Mouse (Mus musculus): Measurements from ENCODE around the gene Kcp.

Gene Kcp

GRCm38 (mm10) chr6:29467583-29468354 is 40.0 kb downstream of the Kcp start, which contains the start of gene Atp6v1f:
TSS of gene Atp6v1f (plus strand) at chr6:29467718.
- intact Hi-C loops (cut with DNase I): no loop called here

DNA sequence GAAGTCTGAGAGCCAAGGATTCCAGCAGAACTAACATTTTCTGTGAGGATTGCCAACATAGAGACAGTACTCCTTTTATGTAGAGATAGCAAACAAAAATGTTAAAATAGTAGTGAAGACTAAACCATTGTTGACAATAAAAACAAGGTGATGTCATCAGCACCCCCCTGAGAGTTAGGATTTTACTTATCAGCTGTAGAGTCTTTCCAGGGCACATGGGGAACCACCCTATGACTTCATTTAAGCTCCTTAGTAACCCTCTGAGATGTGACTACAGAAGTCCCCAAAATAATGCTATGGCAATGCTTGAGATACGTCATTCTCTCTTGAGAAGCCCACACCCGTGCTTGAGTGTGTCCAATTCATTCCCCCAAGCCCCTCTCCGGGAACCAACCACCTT is 44.4 kb downstream of the Kcp start:
- intact Hi-C loops (cut with DNase I): no loop called here

- intact Hi-C loops (cut with DNase I): no loop called here
Observed at GRCm38 (mm10) chr6:29461502-29461901, 46.2 kb downstream of the Kcp start.

DNA sequence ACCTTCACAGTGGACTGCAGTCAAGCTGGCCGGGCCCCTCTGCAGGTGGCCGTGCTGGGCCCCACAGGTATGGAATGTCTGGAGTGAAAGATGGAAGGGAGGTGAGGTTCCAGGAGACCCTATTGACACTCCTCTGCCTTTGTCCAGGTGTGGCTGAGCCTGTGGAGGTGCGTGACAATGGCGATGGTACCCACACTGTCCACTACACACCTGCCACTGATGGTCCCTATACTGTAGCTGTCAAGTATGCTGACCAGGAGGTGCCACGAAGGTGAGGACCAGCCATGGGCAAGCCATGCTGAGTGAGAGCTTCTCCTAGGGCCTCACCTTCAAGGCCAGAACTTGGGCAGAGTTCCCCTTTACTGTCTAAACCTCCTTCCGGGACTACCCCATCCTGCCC is 57.1 kb downstream of the Kcp start:
- intact Hi-C loops (cut with DNase I): no loop called here

DNA sequence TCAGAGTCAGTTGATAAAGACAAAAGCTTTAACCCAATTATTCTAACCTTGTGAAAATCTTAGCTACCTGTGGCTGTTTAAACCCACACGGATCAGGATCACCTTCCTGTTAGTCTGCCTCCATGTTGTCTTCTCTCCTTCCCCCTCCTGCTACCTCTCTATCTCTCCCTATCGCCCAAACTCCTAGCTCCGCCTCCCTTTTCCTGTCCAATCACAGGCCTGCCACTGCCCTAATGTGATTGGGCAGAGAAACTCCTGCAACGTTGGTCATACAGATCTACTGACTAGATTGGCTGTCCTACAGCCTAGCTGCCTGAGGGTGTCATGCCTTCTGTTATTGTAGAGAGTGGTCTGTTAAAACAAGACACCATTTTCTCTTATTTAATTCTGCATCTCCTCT is 57.9 kb downstream of the Kcp start:
- intact Hi-C loops (cut with DNase I): no loop called here

GRCm38 (mm10) chr6:29445354-29445753 is 62.4 kb downstream of the Kcp start:
- intact Hi-C loops (cut with DNase I): no loop called here

DNA sequence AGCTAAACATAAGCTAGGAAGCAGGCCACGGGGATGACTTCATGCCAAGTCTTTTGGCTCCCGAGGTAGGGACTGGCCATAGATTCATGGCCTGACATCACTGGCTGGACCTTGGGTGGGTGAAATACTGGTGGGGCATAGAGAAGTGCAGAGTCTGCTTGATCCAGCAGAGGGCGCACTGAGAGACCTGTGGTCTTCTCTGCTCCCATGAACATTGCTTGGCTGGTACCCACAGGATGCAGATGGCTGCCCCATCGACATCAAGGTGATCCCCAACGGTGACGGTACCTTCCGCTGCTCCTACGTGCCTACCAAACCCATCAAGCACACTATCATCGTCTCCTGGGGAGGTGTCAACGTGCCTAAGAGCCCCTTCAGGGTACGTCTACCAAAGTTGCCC is 63.0 kb downstream of the Kcp start:
- intact Hi-C loops (cut with DNase I): loop anchor here (5.0 kb wide), 1 partner anchor 203 kb away; no protein-coding TSS in a partner anchor

DNA sequence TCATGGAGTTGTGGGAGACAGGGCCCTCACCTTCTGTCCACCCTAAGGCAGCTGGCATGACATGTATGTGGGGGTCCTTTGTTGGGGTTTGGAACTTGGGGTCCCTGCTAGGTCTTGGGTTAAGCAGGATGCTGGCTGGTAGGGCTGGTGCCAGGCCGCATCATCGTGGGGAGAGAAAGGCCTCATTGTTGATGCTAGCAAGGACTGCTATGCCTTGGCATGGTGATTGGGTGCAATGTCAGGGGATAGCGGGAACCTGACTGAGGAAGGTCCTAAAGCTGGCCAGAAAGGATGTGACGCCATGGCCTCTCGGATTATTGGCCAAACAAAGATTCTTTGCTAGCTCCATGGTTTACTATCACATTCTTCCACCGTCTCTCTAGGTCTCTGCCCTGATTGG is 68.0 kb downstream of the Kcp start:
- intact Hi-C loops (cut with DNase I): loop anchor here (5.0 kb wide), 1 partner anchor 208 kb away; no protein-coding TSS in a partner anchor

DNA sequence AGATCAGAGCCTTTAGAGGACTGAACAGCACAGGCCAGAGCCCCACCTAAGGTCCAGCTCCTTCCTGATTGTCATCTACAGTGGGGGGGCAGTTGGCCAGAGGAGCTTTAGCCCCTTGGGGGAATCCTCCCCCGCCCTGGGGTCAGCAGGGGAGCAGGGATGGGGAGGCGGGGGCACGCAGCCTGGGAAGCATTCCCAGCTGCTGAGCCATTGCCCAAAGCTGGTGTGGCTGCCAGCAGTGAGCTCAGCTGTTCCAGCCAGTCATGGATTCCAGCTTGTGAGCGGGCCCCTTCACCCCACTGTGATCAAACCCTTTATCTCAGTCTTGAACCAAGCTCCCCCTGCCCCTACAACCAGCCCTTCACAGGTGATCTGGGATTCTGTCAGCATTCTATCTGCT is 68.5 kb downstream of the Kcp start:
- intact Hi-C loops (cut with DNase I): no loop called here

DNA sequence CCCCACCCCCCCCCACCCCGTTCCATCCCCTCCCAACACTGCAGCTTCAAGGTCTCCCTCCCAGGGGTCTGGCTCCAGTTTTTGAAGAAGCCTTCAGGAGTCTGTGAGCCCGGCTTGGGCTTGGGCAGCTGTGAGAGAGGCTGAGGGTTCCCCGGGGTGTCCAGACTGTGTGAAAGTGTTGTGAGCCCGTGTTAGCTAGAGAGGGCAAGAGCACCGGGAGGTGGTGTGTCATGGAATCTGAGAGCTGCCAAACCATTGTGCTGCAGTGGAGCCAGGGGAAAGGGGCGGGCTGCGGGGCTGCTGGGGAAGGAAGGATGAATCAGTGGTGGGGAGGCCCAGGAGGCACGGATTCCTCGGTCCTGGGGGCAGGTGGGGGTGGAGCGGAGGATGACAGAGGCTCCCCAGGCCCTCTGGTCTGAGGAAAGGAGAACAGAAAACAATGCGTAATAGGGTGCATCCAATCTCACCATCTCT is 71.3 kb downstream of the Kcp start:
- intact Hi-C loops (cut with DNase I): no loop called here

GRCm38 (mm10) chr6:29435940-29436451 is 71.8 kb downstream of the Kcp start:
- intact Hi-C loops (cut with DNase I): no loop called here

DNA sequence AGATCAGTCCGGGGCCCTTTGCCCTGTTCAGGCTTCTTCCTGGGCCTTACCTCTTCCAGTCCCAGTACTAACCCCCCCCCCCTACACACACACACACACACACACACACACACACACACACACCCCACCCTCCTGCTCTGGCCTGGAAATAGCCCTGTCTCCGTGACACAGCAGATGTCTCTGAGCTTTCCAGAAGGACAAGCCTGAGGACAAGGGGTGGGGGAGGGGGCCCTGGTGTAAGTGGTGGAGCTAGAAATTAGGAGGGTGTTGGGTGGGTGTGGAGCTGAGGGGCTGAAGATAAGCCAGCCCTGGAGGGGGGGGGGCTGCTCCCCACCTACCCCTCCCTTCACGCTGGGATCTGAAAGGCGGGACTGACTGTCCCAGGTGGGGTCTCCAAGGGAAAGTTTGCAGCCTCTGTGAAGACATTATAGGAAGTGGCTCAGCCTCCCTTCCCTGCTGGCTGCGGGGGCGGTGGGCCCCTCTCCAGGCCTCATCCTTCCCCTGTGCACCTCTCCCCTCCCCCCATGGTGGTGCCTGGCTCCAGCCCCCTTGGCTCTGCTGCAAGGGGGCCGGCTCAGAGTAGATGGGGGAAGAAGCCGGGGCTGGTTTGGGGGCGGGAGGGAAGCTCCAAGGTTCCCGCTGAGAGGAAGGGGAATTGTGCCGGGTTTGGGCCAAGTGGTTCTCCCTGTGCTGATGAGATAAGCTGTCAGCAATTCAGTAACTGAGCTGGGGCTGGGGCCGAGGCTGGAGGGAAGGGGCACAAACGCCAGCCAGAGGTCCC is 72.7 kb downstream of the Kcp start:
- intact Hi-C loops (cut with DNase I): no loop called here

- intact Hi-C loops (cut with DNase I): no loop called here
Observed at GRCm38 (mm10) chr6:29433804-29434795, 73.7 kb downstream of the Kcp start.

GRCm38 (mm10) chr6:29433038-29433803 is 74.5 kb downstream of the Kcp start, which contains the start of gene Flnc:
TSS of gene Flnc (plus strand) at chr6:29433256.
- intact Hi-C loops (cut with DNase I): no loop called here

DNA sequence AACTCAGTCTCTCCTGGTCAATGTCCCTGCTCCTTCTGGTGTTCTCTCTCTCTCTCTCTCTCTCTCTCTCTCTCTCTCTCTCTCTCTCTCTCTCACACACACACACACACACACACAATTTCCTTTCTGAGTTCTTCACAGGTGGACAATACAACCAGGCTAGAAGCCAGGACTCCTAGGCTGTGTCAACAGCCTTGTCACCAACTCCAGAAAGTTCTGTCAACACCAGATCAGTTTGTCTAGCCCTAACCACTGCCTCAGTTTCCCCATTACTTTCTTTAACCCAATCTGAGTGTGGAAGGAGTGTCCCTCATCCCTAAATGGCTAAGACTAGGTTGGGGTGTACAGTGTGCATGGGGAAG is 75.1 kb downstream of the Kcp start:
- intact Hi-C loops (cut with DNase I): no loop called here

GRCm38 (mm10) chr6:29432156-29432555 is 75.6 kb downstream of the Kcp start:
- intact Hi-C loops (cut with DNase I): no loop called here

GRCm38 (mm10) chr6:29431473-29431872 is 76.3 kb downstream of the Kcp start:
- intact Hi-C loops (cut with DNase I): no loop called here

GRCm38 (mm10) chr6:29430681-29431420 is 76.9 kb downstream of the Kcp start:
- intact Hi-C loops (cut with DNase I): no loop called here

DNA sequence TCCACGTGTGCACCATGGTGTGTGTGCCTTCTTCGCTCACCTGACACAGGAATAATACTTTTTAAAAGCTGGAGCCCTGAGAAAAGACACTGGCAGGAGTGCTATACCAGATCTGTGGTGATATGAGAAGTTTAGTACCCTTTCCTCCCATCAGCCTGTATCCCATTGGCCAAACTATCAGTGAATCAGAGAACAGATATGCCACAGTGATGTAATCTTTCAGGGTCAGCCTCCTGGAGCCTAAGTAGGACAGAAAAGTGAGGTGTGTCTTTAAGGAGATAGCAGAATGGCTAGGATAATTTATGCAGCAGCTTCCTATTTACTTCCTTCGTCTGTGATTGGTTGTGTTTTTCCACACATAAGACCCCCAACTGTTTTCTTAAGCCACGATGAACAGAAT is 79.6 kb downstream of the Kcp start:
- intact Hi-C loops (cut with DNase I): no loop called here
